Mouse (Mus musculus): ENCODE data around the gene Brf1.

DNA sequence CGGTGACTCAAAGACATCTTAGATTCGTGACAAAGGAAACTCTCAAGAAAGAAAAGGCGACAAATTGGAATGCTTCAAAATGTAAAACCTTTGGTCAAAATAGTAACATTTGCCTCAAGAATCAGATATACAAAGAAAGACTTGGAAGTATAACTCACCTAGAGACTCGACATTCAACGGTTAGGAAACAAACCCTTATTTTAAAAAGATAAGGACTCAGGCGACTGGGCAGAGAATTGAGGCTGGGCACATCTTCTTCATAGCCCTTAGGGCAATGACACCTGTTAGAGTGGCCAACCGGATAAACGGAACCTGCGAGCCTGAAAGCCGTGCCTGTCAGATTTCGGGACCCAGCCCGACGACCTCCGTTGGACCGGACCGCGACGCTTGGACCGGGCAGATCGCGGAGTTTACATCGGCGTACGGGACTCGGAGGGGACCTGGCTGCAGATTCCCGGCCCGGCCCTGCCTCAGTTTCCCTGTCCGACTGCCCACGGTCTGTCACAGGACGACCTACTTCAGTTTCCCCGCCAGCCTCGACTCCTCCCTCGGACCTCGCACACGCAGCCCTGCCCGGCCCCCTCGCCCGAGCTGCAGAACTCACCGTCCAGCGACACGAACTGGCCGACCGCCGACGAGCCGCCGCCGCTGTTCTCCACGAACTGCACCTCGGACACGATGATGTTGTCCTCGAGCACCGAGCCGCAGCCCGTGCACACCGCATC, 773 bp downstream of the Brf1 start:
- TF ChIP-seq CTCF (IDR thresholded peaks at IDR 0.05; ENCODE audit: low read depth, low read length) (no peak), POLR2A (IDR thresholded peaks at IDR 0.05; ENCODE audit: borderline replicate concordance, low read depth, low read length) (no peak)

Measured in bone marrow macrophage, adult 2 months (primary cell).